Mouse (Mus musculus) stomach, postnatal 0 days (tissue): ENCODE data around the gene Lin7b.

Experiments
- CTCF ChIP-seq: IDR thresholded peaks from 2 replicates; pipeline ENCODE4 v1.5.1; 2016; ENCODE audit warnings: antibody characterized with exemption, low read depth, mild to moderate bottlenecking, moderate library complexity
- EP300 ChIP-seq: optimal IDR thresholded peaks from 2 replicates; pipeline ENCODE3; 2016; ENCODE audit warnings: antibody characterized with exemption

DNA sequence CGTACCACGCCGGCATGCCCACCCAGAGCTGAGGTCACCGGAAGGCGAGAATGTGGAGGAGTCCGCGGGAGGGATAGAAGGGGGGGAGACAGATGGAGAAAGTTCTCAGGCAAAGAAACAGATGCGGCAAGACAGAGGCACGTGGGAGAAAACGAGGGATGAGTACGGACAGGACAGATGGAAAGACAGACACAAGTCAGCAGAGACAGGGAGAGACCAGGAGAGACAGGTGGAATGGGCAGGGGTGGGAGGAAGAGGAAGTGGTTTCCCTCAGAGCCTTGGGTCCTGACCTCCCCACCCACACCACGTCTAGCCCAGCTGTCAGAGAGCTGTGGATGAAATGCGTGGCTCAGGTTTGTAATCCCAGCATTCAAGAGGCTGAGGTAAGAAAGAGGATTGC lies 23.5 kb downstream of the Lin7b start:
- no peak for TF ChIP-seq CTCF
- TF ChIP-seq EP300 = no peak
